Comparison of ENCODE assay signal across 8 mouse cellular contexts in the genomic region with DNA sequence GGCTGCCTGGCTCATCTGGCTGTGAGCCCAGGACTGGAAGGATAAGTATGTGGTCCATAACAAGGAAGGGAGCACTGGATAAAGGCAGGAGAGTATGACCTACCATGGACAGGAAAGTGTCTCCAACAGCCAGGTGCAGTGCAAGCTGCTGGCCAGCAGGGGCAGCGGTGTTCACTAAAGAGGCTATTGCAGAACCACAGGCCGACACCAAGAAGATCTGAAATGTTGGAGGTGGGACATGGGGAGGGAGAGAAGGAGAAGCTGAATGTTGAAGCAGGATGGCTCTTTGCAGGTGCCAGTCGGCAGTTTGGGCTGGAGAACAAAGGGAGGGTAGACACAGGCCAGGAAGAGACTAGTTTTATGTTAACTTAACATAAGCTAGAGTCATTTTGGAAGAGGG. TPM values are rescaled to one million over a fixed set of nuclear protein-coding genes. Genes with fewer than 3 reads are reported as not detected.
DNase-seq lines count a peak whose midpoint lies in the region; ATAC-seq and TF ChIP-seq lines count a peak whose summit lies in the region.

No protein-coding gene starts in this region.

- DNase-seq in hindbrain, embryonic 10.5 days (ENCODE audit: low spot score): peak; percentile 24
- no peak for DNase-seq in right cerebral cortex, adult 18-20 months
- no peak for DNase-seq in heart, adult 11 months
- no peak for DNase-seq in urinary bladder, postnatal 14 days (ENCODE audit: low spot score)

- peaks cover 19% of the 10 kb centered on the region for H3K27me3 ChIP-seq in hindbrain, embryonic 10.5 days (ENCODE audit: insufficient read depth, poor library complexity, severe bottlenecking)
- peaks cover 10% of the 10 kb centered on the region for H3K27me3 ChIP-seq in hindbrain, embryonic 12.5 days
- H3K27me3 ChIP-seq in E14TG2a.4 (ENCODE audit: insufficient read depth, low read length): peaks cover 26% of the 10 kb centered on the region

- no peak overlapping the region for H3K9ac ChIP-seq in hindbrain, embryonic 12.5 days

- 66% methylated on average over 3 of the region's 3 CpGs for WGBS in hindbrain, embryonic 10.5 days
- 69% methylated on average over 3 of the region's 3 CpGs for WGBS in hindbrain, embryonic 12.5 days
- 81% methylated on average over 3 of the region's 3 CpGs for WGBS in bone marrow, adult 2 months

- TF ChIP-seq CTCF in E14TG2a.4 (conservative IDR thresholded peaks at IDR 0.05; ENCODE audit: low read length): peak; percentile 96
- TF ChIP-seq CTCF in bone marrow, adult 2 months (IDR thresholded peaks at IDR 0.05; ENCODE audit: control insufficient read depth, insufficient read depth, low read length): peak; percentile 73

- H3K4me1 ChIP-seq in hindbrain, embryonic 10.5 days (replicated peaks): peaks cover 8% of the 10 kb centered on the region; the same call in 1 of the 2 replicates
- peaks cover under 1% of the 10 kb centered on the region; the same call in 1 of the 2 replicates for H3K4me1 ChIP-seq in hindbrain, embryonic 12.5 days
- peaks cover 56% of the 10 kb centered on the region for H3K4me1 ChIP-seq in E14TG2a.4 (replicated peaks; ENCODE audit: low read depth, low read length)
- H3K4me1 ChIP-seq in bone marrow, adult 2 months (ENCODE audit: control insufficient read depth, insufficient read depth, low read length): no peaks in the 10 kb centered on the region

- no peak overlapping the region for H3K4me2 ChIP-seq in hindbrain, embryonic 12.5 days (replicated peaks)

- no peak overlapping the region for H3K4me3 ChIP-seq in hindbrain, embryonic 10.5 days
- no peak overlapping the region for H3K4me3 ChIP-seq in hindbrain, embryonic 12.5 days
- H3K4me3 ChIP-seq in E14TG2a.4 (replicated peaks; ENCODE audit: low read length): no peak overlapping the region
- no peak overlapping the region for H3K4me3 ChIP-seq in bone marrow, adult 2 months (replicated peaks; ENCODE audit: control insufficient read depth, low read depth, low read length)

- no peaks in the 10 kb centered on the region for H3K36me3 ChIP-seq in hindbrain, embryonic 10.5 days
- no peaks in the 10 kb centered on the region for H3K36me3 ChIP-seq in hindbrain, embryonic 12.5 days
- H3K36me3 ChIP-seq in E14TG2a.4 (ENCODE audit: insufficient read depth, low read length): no peaks in the 10 kb centered on the region

- ATAC-seq in hindbrain, embryonic 12.5 days (ENCODE audit: low FRiP score): no peak
- ATAC-seq in megakaryocyte progenitor cell, adult 5-6 weeks (replicated peaks; ENCODE audit: poor library complexity): peak; percentile 76

- H3K27ac ChIP-seq in hindbrain, embryonic 10.5 days: no peak overlapping the region
- no peak overlapping the region for H3K27ac ChIP-seq in hindbrain, embryonic 12.5 days
- H3K27ac ChIP-seq in bone marrow, adult 2 months (ENCODE audit: control insufficient read depth, insufficient read depth, low read depth, low read length, poor library complexity): no peak overlapping the region

- no peaks in the 10 kb centered on the region; the same call in 1 of the 2 replicates for H3K9me3 ChIP-seq in hindbrain, embryonic 10.5 days
- H3K9me3 ChIP-seq in hindbrain, embryonic 12.5 days (replicated peaks): no peaks in the 10 kb centered on the region; the same call in 1 of the 2 replicates
- H3K9me3 ChIP-seq in E14TG2a.4 (ENCODE audit: low read length): peaks cover 5% of the 10 kb centered on the region; the same call in 1 of the 2 replicates

- no peak for TF ChIP-seq POLR2A in bone marrow, adult 2 months (IDR thresholded peaks at IDR 0.05; ENCODE audit: borderline replicate concordance, control insufficient read depth, low read depth, low read length)

RNA-seq across cellular contexts. Expression of a gene that starts 6.3 kb away (rescaled TPM):
- 13.9 and 14.7 TPM in 2 replicates for polyA plus RNA-seq in hindbrain, embryonic 10.5 days (2016; fragmentation: Nextera tagmentation; extraction: Ambion mirVana)
- polyA plus RNA-seq in hindbrain, embryonic 12.5 days (2016; fragmentation: Nextera tagmentation; extraction: Ambion mirVana): 11.1 and 15.2 TPM in 2 replicates
- 13.4 and 16.1 TPM in 2 replicates for polyA plus RNA-seq in bone marrow, adult 2 months (2011; ENCODE audit: insufficient read depth, insufficient read length, low replicate concordance, missing spikeins)
- total RNA-seq in megakaryocyte progenitor cell, adult 5-6 weeks (2015): 0.34 and 0.47 TPM in 2 replicates
- 1.5 TPM in 2 replicates for total RNA-seq in megakaryocyte progenitor cell, adult 5-6 weeks (2017)
